Mouse (Mus musculus): ENCODE measurements around the gene Ccdc180.

DNA sequence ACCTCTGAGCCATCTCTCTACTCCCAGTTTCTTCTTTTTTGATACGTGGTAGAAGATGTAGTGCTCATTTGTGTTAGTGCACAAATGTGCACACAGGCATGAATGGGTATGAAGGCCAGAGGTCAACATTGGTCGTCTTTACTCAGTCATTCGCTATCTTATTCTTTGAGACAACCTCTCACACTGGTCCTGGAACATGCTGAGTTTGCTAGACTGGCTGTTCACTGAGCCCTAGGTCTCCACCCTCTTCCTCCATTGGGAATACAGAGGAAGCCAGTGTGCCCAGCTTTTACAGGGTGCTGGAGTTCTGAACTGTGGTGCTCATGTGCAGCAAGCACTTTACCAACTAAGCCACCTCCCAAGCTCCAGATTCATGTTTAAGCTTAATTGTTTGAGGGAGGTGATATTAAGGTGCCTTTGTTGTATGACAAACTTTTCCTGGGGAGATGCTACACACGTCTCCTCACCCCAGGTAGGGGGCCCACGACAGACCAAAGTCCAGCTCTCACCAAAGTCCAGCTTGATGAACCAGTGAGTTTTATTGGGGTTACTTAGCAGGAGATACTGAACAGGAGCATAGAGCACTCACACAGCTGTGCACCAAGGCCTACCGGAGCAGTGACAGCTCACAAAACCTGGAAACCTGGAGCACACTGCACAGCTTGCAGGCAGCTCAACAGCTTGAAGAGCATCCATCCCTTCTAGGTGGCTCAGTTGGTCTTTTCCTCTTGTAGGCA, 87.0 kb downstream of the Ccdc180 start:
- TF ChIP-seq CTCF (IDR thresholded peaks at IDR 0.05) (no peak), EP300 (IDR thresholded peaks at IDR 0.05) (no peak)

Data from lung, postnatal 0 days (tissue).